Mouse (Mus musculus) thymus, adult 2 months (tissue): Measurements from ENCODE around the gene Slc41a2. TPM values are rescaled to one million over a fixed set of nuclear protein-coding genes. Genes with fewer than 3 reads are reported as not detected.

Experiments used
- DNase-seq: peaks from one replicate; pipeline ENCODE4 v3.0.0; 2021
- H3K27ac ChIP-seq: fragments of 200-500 bp; 2 replicates; pipeline ENCODE4 v1.5.1; 2012; ENCODE audit warnings: low read length, control low read depth; ENCODE audit not compliant: control insufficient read depth, insufficient read depth
- H3K27me3 ChIP-seq: fragments of 200-500 bp; 2 replicates; pipeline ENCODE4 v1.6.1; 2012; ENCODE audit warnings: mild to moderate bottlenecking, low read length, moderate library complexity, mixed read lengths; ENCODE audit not compliant: control insufficient read depth, insufficient read depth
- H3K36me3 ChIP-seq: fragments of 200-500 bp; 2 replicates; pipeline ENCODE4 v1.6.1; 2012; ENCODE audit warnings: mild to moderate bottlenecking, low read length, moderate library complexity; ENCODE audit not compliant: control insufficient read depth, insufficient read depth
- H3K4me1 ChIP-seq: fragments of 200-500 bp; replicated peaks from 2 replicates; pipeline ENCODE4 v1.6.1; 2012; ENCODE audit warnings: low read length; ENCODE audit not compliant: control insufficient read depth, insufficient read depth
- H3K4me3 ChIP-seq: fragments of 200-500 bp; 2 replicates; pipeline ENCODE4 v1.5.1; 2012; ENCODE audit warnings: mild to moderate bottlenecking, low read length, control low read depth, moderate library complexity; ENCODE audit not compliant: control insufficient read depth, insufficient read depth
- CTCF ChIP-seq: fragments of 200-500 bp; IDR thresholded peaks from 2 replicates; pipeline ENCODE4 v1.5.1; 2012; ENCODE audit warnings: mild to moderate bottlenecking, control low read depth, low read length, moderate library complexity, borderline replicate concordance; ENCODE audit not compliant: control insufficient read depth, poor library complexity, insufficient read depth; ENCODE audit errors: extremely low read depth
- POLR2A ChIP-seq: fragments of 200-500 bp; IDR thresholded peaks from 2 replicates; pipeline ENCODE4 v1.6.1; 2012; ENCODE audit warnings: mild to moderate bottlenecking, low read length, control low read depth, moderate library complexity; ENCODE audit not compliant: control insufficient read depth, poor library complexity, insufficient read depth; ENCODE audit errors: extremely low read depth
- WGBS: fragments of 180-500 bp; shearing (Covaris S2); methylation state at CpG from one replicate; pipeline ENCODE4 v1.1.7; 2018; 5-methylcytosine and 5-hydroxymethylcytosine counted together
- polyA plus RNA-seq: library from polyadenylated mRNA; depleted of rRNA; stranded (reverse); fragments of >200 nt; gene quantifications from 2 replicates; pipeline ENCODE4 v1.2.3, GENCODE M21; 2012; rRNA removed

Slc41a2 gene
- 0.82 and 0.97 TPM in 2 replicates for polyA plus RNA-seq

GRCm38 (mm10) chr10:83337159-83337951 lies at the start of gene Slc41a2:
TSS of gene Slc41a2 (minus strand) at chr10:83337882.
- DNase-seq = peak; percentile 14
- H3K4me3 ChIP-seq = peak within 1 kb of the TSS; percentile 43
- 2% methylated on average over 102 of the region's 102 CpGs for WGBS
- peaks cover 10% of the 10 kb centered on the region; the same call in 1 of the 2 replicates for H3K27me3 ChIP-seq
- peaks cover 13% of the 10 kb centered on the region for H3K4me1 ChIP-seq
- TF ChIP-seq CTCF = no peak
- H3K36me3 ChIP-seq = no peaks in the 10 kb centered on the region
- H3K27ac ChIP-seq = no peak within 1 kb of the TSS

- no peaks in the 10 kb centered on the region for H3K36me3 ChIP-seq
- TF ChIP-seq CTCF = no peak
- H3K27ac ChIP-seq = no peak overlapping the region
- no peak overlapping the region for H3K4me3 ChIP-seq
- no peaks in the 10 kb centered on the region for H3K4me1 ChIP-seq
- no peaks in the 10 kb centered on the region for H3K27me3 ChIP-seq
- 96% methylated on average over 7 of the region's 7 CpGs for WGBS
- no peak for DNase-seq
Observed at GRCm38 (mm10) chr10:83385330-83385910, 47.7 kb upstream of the Slc41a2 start.

- Histone ChIP-seq H3K4me1 (no peaks in the 10 kb centered on the region), H3K27me3 (no peaks in the 10 kb centered on the region), H3K36me3 (no peaks in the 10 kb centered on the region), H3K27ac (no peak overlapping the region), H3K4me3 (no peak overlapping the region)
- 88% methylated on average over 8 of the region's 8 CpGs for WGBS
- DNase-seq = no peak
- no peak for TF ChIP-seq CTCF
- no peak for TF ChIP-seq POLR2A
Observed at GRCm38 (mm10) chr10:83384456-83385215, 47.0 kb upstream of the Slc41a2 start.

- DNase-seq = no peak
- Histone ChIP-seq H3K36me3 (no peaks in the 10 kb centered on the region), H3K27ac (no peak overlapping the region), H3K27me3 (no peaks in the 10 kb centered on the region), H3K4me1 (no peaks in the 10 kb centered on the region), H3K4me3 (no peak overlapping the region)
- TF ChIP-seq CTCF = no peak
- no peak for TF ChIP-seq POLR2A
- WGBS = 97% methylated on average over 13 of the region's 13 CpGs
Observed at GRCm38 (mm10) chr10:83383863-83384262, 46.2 kb upstream of the Slc41a2 start.

DNA sequence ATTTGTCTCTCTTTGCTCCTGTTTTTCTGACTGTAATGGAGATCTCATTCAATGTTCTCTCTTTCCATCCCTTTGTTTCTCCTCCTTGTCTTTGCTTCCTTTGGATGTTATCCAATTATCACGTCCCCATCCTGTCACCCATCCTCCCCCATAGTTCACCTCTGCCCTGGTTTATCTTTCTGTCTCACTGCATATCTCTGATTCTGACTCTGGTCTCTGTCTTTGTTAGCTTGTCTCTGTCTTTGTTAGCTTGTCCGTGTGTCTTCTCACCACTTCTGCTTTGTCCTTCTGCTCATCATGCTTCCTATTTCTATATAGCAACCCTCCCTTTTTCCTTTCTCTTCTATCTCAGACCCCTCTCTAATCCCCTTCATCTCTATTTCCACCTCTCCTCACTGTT lies 45.3 kb upstream of the Slc41a2 start:
- no peaks in the 10 kb centered on the region for H3K27me3 ChIP-seq
- H3K27ac ChIP-seq = no peak overlapping the region
- H3K36me3 ChIP-seq = no peaks in the 10 kb centered on the region
- H3K4me1 ChIP-seq = no peaks in the 10 kb centered on the region
- DNase-seq = no peak
- H3K4me3 ChIP-seq = no peak overlapping the region
- no peak for TF ChIP-seq CTCF
- no peak for TF ChIP-seq POLR2A
- WGBS = 73% methylated on average over 2 of the region's 2 CpGs

GRCm38 (mm10) chr10:83382528-83382927 lies 44.8 kb upstream of the Slc41a2 start:
- no peak overlapping the region for H3K4me3 ChIP-seq
- no peaks in the 10 kb centered on the region for H3K36me3 ChIP-seq
- no peaks in the 10 kb centered on the region for H3K27me3 ChIP-seq
- no peak for TF ChIP-seq CTCF
- TF ChIP-seq POLR2A = no peak
- no peak overlapping the region for H3K27ac ChIP-seq
- no peak for DNase-seq
- H3K4me1 ChIP-seq = no peaks in the 10 kb centered on the region
- WGBS = 96% methylated on average over 4 of the region's 4 CpGs
